Mouse (Mus musculus): ENCODE measurements around the gene Stac3.
A peak's percentile ranks its signal among the peaks of the same experiment; 100 is the strongest.

The Stac3 gene

DNA sequence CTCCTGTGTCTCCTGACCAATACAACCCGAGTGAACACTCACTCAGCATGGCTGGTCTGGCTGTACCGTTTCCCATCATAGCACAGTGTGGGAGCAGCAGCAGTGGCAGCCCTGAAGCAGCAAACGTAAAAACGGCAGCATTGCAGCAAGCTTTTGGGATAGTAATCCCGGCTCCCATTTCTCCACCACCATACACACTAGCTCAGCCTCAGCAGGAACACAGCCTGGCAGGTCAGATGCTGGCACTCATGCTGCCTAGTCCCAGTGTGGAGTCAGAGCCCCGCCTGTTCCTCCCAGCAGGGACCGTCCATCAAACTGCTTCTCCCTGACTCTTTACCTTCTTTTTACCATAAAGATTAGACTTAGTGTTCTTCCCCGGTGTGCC, 10.4 kb upstream of the Stac3 start:
- no peak for TF ChIP-seq GATA4 (IDR thresholded peaks at IDR 0.05; ENCODE audit: insufficient replicate concordance, low read length)

DNA sequence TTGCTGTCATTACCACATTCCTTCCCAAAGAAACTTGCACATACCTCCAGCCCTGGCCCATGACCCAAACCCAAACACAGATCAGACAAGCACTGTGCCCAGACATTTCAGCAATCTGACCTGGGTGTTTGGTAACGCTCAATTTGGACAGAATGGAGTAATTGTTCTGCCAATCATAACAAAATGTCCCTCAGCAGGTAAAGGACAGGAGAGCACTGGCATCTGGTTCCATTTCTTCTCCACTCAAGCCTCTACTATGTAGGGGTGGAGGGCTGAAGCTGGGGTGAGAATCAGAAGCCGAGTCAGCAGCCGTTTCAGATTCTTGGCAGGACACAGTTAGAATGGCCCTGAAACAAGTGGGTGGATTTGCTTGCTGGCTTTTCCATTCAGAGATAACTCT, 9.4 kb upstream of the Stac3 start:
- TF ChIP-seq GATA4 (IDR thresholded peaks at IDR 0.05; ENCODE audit: insufficient replicate concordance, low read length) = peak; percentile 15; the same call in 1 of the 2 replicates

DNA sequence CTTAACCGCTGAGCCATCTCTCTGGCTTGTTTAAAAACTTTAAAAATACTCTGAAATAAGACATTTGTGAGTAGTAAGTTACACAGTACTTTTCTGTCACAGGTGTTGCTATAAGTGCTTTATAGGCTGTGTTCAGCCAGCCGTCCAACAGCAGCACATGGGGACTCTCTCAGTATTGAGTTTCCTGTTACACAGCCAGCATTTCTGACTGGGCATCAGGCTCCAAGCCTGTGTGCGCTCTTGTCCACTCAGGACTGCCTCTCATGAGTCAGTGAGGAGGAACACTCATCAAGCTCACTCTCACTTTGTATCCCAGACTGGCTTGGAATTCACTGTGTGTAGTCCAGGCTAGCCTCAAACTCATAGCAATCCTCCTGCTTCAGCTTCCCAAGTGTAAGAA, 5.3 kb upstream of the Stac3 start:
- no peak for TF ChIP-seq GATA4 (IDR thresholded peaks at IDR 0.05; ENCODE audit: insufficient replicate concordance, low read length)

DNA sequence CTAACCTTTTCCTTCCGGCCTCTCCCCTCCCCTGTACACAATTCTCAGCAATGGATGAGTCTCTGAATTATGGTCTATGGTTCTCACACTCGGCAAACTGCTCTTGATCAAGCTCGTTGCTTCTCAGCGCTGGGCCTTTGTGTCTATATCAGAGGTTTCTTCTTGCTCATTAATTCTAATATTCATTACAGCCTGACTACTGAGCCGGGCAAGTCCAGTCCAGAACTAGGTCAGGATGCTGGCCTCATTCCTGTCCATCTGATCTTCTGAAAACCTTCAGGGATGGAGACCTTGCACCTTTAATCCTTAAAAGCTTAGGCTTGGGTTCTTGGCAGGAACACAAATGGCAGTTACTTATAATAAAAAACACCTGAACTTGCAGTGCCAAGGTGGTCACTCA, 2.0 kb upstream of the Stac3 start:
- TF ChIP-seq GATA4 (IDR thresholded peaks at IDR 0.05; ENCODE audit: insufficient replicate concordance, low read length) = no peak

DNA sequence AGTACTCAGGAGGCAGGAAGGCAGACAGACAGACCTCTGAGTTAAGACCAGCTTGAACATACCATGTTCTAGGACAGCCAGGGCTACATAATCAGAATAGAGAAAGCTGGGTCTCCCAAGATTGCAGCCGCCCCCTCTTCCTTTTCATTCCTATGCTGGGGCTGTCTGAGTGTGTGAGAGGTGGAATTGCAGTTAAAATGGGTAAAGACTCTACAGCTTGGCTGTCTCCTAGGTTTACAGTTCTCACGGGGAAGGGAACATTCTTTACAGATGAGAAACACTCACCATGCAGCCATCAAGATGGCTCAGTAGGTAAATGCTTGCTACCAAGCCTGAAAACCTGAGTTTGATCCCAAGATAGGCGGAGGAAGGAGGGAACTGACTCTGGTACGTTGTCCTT, 1.4 kb upstream of the Stac3 start:
- no peak for TF ChIP-seq GATA4 (IDR thresholded peaks at IDR 0.05; ENCODE audit: insufficient replicate concordance, low read length)

DNA sequence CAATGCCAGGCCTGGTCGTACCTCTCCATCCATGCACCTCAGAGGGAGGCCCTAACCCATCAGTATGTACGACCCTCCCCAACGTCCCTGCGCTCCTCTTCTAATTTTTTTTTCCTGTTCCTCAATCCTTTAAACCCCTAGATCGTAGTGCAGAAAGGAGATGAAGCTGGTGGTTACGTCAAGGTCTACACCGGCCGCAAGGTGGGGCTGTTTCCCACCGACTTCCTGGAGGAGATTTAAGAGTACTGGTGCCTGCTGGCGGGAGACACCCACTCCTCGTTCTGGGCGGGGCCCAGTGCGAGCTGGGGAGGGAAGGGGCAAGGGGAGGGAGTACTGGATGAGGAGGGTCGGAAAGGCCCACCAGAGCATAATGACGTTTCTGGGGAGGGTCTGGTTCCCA, 6.8 kb downstream of the Stac3 start:
- no peak for TF ChIP-seq GATA4 (IDR thresholded peaks at IDR 0.05; ENCODE audit: insufficient replicate concordance, low read length)

DNA sequence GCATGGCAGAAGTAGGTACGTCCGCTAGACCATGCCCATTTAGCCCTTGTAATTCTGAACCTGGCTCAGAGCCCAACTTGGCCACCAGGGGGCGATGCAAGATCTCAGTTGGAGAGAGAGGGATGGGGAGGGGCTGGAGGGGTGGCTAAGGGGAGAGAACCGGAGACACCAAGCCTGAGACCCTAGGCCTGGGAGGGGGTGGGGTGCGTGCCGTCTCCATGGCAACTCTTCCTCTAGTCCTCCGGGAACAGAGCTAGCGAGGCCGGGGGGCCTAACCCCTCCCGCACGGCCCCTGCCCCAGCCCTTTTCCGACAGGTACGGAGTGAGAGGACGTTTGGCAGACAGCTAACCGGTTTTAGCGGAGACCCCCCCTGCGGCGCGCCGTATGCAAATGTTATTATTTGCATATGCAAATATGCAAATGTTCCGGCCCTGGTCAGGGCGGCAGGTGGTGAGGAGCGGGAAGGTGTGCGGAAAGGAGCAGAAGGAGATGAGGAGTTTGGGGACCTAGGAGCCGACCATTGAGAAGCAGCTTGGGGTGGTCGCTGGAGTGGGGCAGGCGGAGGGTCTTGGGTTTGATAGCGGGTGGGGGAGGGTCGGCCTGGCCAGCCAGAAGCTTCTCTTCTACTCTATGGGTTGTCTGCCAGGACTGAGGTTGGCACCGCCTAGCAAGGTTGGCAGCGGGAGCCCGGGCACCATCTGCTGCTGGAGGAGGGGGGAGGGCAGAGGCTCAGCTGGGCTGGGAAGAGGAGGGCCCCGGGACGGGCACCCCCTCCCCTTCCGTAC, 7.8 kb downstream of the Stac3 start:
- TF ChIP-seq GATA4 (IDR thresholded peaks at IDR 0.05; ENCODE audit: insufficient replicate concordance, low read length) = no peak

DNA sequence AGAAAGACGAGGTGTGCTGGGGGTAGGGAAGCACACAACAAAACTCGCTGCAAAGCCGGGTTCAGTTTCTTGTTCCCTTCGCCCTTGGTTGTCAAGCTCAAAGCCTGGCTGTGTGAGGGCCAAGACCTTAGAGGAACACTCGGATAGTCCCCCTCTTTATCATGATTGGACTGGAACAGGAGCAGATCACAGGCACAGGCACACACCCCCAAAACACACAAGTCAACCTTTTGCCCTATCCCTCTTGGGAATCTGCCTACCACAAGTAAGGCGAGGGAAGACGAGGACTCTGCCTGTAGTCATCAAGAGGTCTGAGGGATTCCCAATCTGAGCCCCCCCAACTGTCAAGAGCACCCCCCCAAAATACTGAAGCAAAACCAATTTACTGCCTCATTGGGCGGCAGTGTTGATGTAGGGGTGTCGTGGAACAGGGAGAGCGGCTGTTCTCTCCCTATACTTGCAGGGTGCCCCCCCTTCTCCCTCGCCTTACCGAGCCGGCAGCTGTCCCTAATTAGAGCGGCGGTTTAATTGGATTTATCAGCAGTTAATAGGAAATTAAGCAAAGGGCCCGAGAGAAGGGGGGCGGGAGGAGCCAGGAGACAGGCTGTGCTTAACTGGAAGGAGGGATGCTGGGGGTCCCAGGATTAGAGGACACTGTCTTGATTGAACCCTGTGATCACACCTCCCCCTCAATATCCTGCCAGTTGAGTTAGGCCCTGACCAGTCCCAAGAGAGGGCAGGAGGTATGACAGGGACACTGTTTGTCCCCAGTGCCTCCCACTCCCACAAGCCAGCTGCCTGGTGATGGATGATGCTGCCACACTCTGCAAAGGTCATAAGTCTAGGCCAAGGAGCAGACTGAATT, 8.6 kb downstream of the Stac3 start:
- no peak for TF ChIP-seq GATA4 (IDR thresholded peaks at IDR 0.05; ENCODE audit: insufficient replicate concordance, low read length)

DNA sequence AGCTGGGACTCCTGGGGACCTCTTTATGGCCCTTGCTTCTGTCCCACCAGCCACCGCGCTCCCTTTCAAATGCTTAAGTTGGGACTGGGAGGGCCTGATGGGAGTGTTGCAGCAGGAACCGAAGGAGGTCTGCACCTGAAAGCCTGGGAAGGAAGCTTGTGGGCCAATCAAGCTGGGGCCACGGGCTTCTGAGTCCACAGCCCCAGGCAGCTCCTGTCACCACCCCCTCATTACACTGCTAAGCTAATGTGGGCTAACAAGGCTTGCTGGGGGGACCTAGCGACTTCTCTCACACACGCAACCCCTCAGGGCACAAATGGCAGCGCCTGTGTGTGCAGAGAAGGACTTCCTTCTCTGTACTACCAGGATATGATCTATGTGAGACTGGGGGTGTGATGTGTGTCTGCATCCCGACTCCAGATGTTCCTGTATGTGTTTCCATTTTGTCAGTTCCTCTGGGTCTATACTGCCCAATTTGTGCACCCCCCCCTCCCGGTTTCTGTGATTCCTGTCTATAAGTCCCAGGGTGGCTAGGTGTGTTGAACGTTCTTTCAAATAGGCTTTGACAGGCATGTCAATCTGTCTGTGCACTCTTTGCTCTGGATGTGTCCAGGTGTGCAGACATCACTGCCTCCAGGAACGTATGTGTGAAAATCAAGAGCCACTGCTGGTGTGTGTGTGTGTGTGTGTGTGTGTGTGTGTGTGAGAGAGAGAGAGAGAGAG, 9.6 kb downstream of the Stac3 start:
- no peak for TF ChIP-seq GATA4 (IDR thresholded peaks at IDR 0.05; ENCODE audit: insufficient replicate concordance, low read length)

DNA sequence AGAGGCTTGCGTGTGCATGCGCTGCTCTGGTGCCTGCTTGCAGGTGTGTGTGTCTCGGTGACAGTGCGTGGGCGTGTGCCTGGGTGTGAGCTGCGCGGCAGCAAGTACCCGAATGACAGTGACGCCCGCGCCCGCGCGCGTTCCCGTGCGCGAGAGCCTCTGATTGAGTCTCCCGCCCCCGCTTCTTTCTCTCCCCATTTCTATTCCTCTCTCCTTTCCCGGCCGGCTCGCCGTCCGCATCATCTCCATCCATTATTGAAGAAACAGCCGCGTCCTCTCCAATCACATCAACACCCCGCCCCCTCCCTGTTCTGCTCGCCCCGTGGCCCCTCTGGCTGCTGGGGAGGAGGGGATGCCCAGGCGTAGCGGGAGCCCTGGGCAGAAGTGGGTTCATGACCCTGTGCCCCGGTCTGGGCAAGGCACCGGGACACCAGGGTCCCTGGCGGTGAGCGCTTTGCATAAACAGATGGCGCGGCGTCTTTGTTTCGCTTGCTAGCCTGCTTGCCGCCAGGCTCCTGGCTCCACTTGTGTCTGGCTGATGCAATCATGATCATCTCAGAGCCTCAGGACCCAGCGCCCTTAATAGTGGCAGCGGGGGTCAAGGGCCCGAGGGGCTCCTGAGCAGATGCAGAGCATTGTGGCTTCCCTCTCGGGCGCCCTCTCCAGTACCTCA, 10.3 kb downstream of the Stac3 start:
- TF ChIP-seq GATA4 (IDR thresholded peaks at IDR 0.05; ENCODE audit: insufficient replicate concordance, low read length) = no peak

DNA sequence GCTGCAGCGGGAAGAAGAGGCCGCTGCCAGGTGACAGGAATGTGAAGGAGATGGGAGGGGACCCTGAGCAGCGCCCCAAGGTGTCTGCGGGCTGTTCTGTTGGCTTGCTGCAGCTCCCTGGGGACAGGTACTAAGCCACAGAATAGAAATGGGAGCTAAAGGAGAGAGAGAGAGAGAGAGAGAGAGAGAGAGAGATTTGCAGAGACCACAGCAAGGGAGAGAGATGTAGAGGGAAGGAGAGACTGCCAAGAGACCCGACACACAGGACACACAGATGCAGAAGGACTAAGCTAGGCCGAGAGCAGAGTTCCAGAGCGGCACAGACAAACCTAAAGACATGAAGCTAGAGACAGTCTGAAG, 10.8 kb downstream of the Stac3 start:
- TF ChIP-seq GATA4 (IDR thresholded peaks at IDR 0.05; ENCODE audit: insufficient replicate concordance, low read length) = no peak

DNA sequence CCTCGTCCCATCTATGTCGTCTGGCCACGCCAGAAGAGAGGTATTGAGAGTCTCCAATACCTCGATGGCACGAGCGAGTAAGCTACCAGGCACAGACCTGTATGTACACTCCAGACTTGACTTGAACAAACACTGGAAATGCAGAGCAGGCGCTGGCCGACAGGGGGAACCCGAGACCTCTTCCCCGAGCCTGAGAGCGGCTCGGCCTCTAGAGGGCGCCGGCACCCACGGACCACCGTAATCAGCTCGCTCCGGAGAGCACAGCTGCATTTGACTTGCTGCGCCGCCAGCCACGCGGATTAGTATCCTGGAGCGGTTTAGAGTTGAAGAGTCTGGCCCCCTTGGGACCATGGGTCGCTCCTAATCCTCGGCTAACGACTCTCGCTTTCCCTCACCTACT, 11.3 kb downstream of the Stac3 start:
- TF ChIP-seq GATA4 (IDR thresholded peaks at IDR 0.05; ENCODE audit: insufficient replicate concordance, low read length) = peak; percentile 73; the same call in 1 of the 2 replicates

DNA sequence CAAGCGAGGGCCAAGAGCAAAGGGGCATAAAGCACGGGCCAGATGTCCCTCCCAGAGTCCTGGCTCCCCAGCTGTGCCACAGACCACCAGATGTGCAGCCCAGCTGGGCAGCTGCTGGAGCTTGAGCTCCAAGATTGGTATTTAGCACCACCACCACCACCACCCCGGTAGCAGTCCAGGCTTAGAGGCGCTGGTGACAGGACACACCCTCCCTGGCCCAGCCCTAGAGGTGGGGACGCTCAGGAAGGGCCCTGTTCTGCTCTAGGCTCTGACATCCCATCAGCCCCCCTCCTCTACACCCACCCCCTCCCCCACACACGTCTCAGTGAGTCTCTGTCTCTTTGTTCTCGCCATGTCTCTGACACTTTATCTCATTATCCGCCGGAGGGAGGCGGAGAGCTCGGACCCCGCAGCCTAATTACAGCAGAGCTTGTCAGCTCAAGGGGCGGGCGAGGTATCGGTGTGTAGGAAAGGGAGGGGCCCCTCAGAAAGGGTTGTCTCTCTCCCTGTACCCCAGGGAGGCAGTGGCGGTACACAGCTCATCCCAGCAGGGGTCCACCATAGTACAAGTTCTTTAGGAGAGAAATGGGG, 12.1 kb downstream of the Stac3 start:
- no peak for TF ChIP-seq GATA4 (IDR thresholded peaks at IDR 0.05; ENCODE audit: insufficient replicate concordance, low read length)

DNA sequence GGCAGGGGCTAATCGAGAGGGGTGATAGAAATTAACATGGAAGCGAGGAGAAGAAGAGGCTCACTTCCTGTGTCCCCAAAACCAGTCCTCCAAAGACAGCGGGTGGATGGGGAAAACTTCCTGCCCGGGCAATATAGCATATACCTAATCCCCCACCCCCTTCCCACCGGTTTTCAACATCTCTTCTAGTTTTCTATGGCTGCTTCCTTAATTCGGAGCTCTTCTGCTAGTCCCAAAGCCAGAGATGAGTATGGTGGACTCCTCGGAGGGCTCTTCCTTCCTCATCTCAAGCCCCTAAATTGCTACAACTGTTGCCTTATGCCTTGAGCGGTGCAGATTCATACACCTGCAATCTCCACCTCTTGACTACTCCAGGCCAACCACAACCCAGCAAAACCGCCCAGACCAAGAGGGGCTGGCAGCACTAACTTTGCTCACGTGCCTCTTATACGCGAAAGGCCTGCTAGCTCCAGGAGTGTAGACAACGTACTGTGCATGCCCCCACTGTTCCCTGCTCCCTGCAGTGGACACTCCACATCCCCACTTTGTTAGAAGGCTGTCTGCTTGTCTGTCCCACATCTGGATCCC, 12.7 kb downstream of the Stac3 start:
- TF ChIP-seq GATA4 (IDR thresholded peaks at IDR 0.05; ENCODE audit: insufficient replicate concordance, low read length) = no peak

Measured in liver, adult (tissue).